Mouse (Mus musculus) ES-Bruce4 (cell line): ENCODE results near the gene Olfml1. TPM values are rescaled to one million over a fixed set of nuclear protein-coding genes. Genes with fewer than 3 reads are reported as not detected.

Experiments used
- H3K27ac ChIP-seq: 2 replicates; pipeline ENCODE4 v1.5.1; 2012; ENCODE audit warnings: low read length, inconsistent platforms; ENCODE audit not compliant: insufficient read depth
- H3K27me3 ChIP-seq: 2 replicates; pipeline ENCODE4 v1.6.1; 2012; ENCODE audit warnings: mild to moderate bottlenecking, low read length, inconsistent platforms; ENCODE audit not compliant: control insufficient read depth, poor library complexity, insufficient read depth, severe bottlenecking
- H3K36me3 ChIP-seq: 2 replicates; pipeline ENCODE4 v1.6.1; 2012; ENCODE audit warnings: inconsistent platforms, mild to moderate bottlenecking, low read length, moderate library complexity; ENCODE audit not compliant: control insufficient read depth, poor library complexity, insufficient read depth, severe bottlenecking
- H3K4me1 ChIP-seq: one replicate; pipeline ENCODE4 v1.8.1; 2011; ENCODE audit warnings: low read length; ENCODE audit not compliant: control insufficient read depth, insufficient read depth
- H3K4me3 ChIP-seq: 2 replicates; pipeline ENCODE4 v1.5.1; 2011; ENCODE audit warnings: low read depth, mild to moderate bottlenecking, low read length
- H3K9ac ChIP-seq: 2 replicates; pipeline ENCODE4 v1.6.1; 2012; ENCODE audit warnings: low read depth, mild to moderate bottlenecking, inconsistent platforms; ENCODE audit not compliant: poor library complexity, severe bottlenecking
- H3K9me3 ChIP-seq: replicated peaks from 2 replicates; pipeline ENCODE4 v1.6.1; 2012; ENCODE audit warnings: mild to moderate bottlenecking, low read length, inconsistent platforms; ENCODE audit not compliant: control insufficient read depth, poor library complexity, insufficient read depth, severe bottlenecking
- CTCF ChIP-seq: IDR thresholded peaks from one replicate; pipeline ENCODE4 v1.8.1; 2011; ENCODE audit warnings: low read depth, low read length
- EP300 ChIP-seq: IDR thresholded peaks from 2 replicates; pipeline ENCODE4 v1.6.1; 2011; ENCODE audit warnings: low read depth, low read length; ENCODE audit not compliant: insufficient read depth
- POLR2A ChIP-seq: IDR thresholded peaks from one replicate; pipeline ENCODE4 v1.8.1; 2011; ENCODE audit warnings: low read length; ENCODE audit not compliant: insufficient read depth
- polyA plus RNA-seq: library from polyadenylated mRNA; stranded (reverse); fragments of >200 nt; gene quantifications from 2 replicates; pipeline ENCODE4 v1.2.4, GENCODE M21; 2011; ENCODE audit warnings: low read depth; ENCODE audit not compliant: missing spikeins, insufficient read depth, insufficient read length

The Olfml1 gene
- polyA plus RNA-seq, 1 experiment, result 1.5 TPM

DNA sequence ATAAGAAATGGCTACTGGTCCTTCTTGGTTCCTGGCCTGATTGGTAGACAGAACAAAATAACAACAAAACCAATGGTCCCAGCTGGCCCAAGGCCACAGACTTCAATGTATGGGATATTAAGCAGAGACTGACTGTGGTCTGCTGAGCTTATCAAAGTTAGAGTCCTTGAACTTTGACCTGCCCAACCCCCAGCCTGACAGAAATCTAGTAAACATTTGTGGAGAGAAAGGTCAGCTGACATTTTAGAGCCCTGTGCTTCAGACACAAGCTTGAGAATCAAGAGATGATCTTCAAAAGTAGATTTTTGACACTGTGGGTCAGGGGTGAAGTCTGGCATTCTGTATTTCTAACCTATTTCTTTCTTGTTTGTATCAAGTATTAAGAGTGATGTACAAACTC lies 29.5 kb downstream of the Olfml1 start:
- no peaks in the 10 kb centered on the region for H3K36me3 ChIP-seq
- no peaks in the 10 kb centered on the region for H3K27me3 ChIP-seq
- H3K9ac ChIP-seq, result no peak overlapping the region
- H3K9me3 ChIP-seq, result no peaks in the 10 kb centered on the region
- H3K4me3 ChIP-seq, result no peak overlapping the region
- TF ChIP-seq POLR2A, result no peak
- TF ChIP-seq CTCF, result no peak
- TF ChIP-seq EP300, result no peak
- no peaks in the 10 kb centered on the region for H3K4me1 ChIP-seq
- no peak overlapping the region for H3K27ac ChIP-seq

- no peak for TF ChIP-seq EP300
- TF ChIP-seq CTCF, result no peak
- TF ChIP-seq POLR2A, result no peak
- Histone ChIP-seq H3K9ac (no peak overlapping the region), H3K4me1 (no peaks in the 10 kb centered on the region), H3K4me3 (no peak overlapping the region), H3K9me3 (no peaks in the 10 kb centered on the region), H3K27ac (no peak overlapping the region), H3K36me3 (no peaks in the 10 kb centered on the region), H3K27me3 (no peaks in the 10 kb centered on the region)
These were observed 30.7 kb downstream of the Olfml1 start for GRCm38 (mm10) chr7:107597956-107598355.

DNA sequence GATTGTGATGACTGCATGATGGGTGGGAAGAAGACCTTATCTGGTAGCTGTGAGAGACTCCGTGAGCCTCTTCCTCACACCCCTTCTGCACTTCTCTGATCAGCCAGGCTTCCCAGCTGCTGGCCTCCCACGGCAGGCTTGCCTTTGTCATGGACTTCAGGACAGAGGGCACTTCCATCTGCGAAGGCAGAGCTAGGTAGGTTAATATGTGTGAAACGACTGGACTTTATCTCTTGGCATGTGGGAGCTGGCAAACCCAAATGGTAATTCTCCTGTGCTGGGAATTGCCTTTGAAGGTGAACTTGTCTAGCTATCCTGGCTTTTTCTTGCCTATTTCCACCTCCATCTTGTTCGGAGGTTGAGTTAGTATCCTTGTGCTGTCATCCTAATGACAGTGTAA lies 33.4 kb downstream of the Olfml1 start:
- Histone ChIP-seq H3K4me3 (no peak overlapping the region), H3K27me3 (no peaks in the 10 kb centered on the region), H3K36me3 (no peaks in the 10 kb centered on the region), H3K9me3 (no peaks in the 10 kb centered on the region), H3K4me1 (peaks cover 2% of the 10 kb centered on the region), H3K27ac (no peak overlapping the region), H3K9ac (no peak overlapping the region)
- no peak for TF ChIP-seq EP300
- no peak for TF ChIP-seq CTCF
- TF ChIP-seq POLR2A, result no peak

DNA sequence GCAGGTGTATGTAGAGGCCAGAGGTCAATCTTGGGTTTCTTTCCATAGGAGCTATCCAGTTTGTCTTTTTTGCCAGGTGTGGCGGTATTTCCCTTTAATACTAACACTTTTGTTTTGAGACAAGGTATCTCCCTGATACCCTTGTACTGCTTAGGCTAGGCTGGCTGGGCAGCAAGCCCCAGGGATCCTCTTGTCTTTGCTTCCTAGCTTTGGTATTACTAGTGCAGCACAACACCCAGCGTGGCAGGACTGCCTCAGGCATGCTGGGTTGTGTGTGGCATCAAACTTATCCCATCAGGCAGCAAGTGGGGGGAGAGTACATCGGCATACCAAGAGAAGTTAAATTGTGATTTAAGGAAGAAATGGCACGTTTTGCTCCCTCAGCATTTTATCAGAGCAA lies 35.3 kb downstream of the Olfml1 start:
- Histone ChIP-seq H3K4me3 (no peak overlapping the region), H3K9me3 (no peaks in the 10 kb centered on the region), H3K27me3 (no peaks in the 10 kb centered on the region), H3K36me3 (no peaks in the 10 kb centered on the region), H3K27ac (no peak overlapping the region), H3K4me1 (peaks cover 2% of the 10 kb centered on the region), H3K9ac (no peak overlapping the region)
- TF ChIP-seq POLR2A (no peak), CTCF (no peak), EP300 (no peak)

DNA sequence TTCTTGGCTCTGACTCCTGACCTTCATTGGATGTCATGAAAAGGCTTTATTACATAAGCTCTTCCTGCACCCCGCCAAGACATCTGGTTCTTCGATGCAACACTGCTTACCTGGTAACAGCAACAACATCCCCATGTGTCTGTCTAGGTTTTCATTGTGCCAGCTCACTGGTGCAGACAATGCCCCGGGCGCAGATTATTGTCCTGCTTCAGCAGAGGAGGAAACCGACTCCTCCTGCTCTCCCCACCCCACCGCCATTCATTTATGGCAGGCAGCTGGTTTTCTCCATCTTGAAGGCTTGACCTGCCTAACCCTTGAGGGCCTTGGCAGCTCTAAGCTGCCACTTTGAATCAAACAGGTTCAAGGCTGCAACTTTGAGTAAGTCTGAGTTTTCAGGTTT lies 35.7 kb downstream of the Olfml1 start:
- H3K27me3 ChIP-seq, result no peaks in the 10 kb centered on the region
- H3K9me3 ChIP-seq, result no peaks in the 10 kb centered on the region
- no peak overlapping the region for H3K4me3 ChIP-seq
- TF ChIP-seq POLR2A (no peak), EP300 (no peak), CTCF (no peak)
- H3K9ac ChIP-seq, result no peak overlapping the region
- no peak overlapping the region for H3K27ac ChIP-seq
- no peaks in the 10 kb centered on the region for H3K36me3 ChIP-seq
- peaks cover 2% of the 10 kb centered on the region for H3K4me1 ChIP-seq

GRCm38 (mm10) chr7:107607766-107608165 lies 40.5 kb downstream of the Olfml1 start:
- H3K9me3 ChIP-seq, result peaks cover 6% of the 10 kb centered on the region; the same call in 1 of the 2 replicates
- TF ChIP-seq EP300 (no peak), CTCF (no peak), POLR2A (no peak)
- H3K9ac ChIP-seq, result no peak overlapping the region
- no peak overlapping the region for H3K27ac ChIP-seq
- no peaks in the 10 kb centered on the region for H3K27me3 ChIP-seq
- H3K36me3 ChIP-seq, result no peaks in the 10 kb centered on the region
- no peak overlapping the region for H3K4me3 ChIP-seq
- H3K4me1 ChIP-seq, result peaks cover 2% of the 10 kb centered on the region
